Mouse (Mus musculus) natural killer cell, adult 2 months (primary cell): ENCODE measurements around the gene Srsf2.
"Not testable (repeated sequence)": the region's sequence is repeated elsewhere in the genome, so short reads cannot be mapped to it uniquely, and the experiment has no call there.

Source experiments
- DNase-seq, 2 experiments: peaks; one replicate each; pipeline ENCODE4 v3.0.0; 2022; ENCODE audit warnings: low spot score in 2 of 2

Srsf2 gene

GRCm38 (mm10) chr11:116853512-116853928 is 626 bp upstream of the Srsf2 start:
- DNase-seq: peak; percentile 95 to 96

- peak; percentile 72 to 73 for DNase-seq
These were observed 503 bp downstream of the Srsf2 start, which contains the start of gene Mfsd11 for GRCm38 (mm10) chr11:116852291-116852890. Gene Mfsd11, plus strand, starts transcription at chr11:116852440.

GRCm38 (mm10) chr11:116851576-116852290 is 1.2 kb downstream of the Srsf2 start:
- no peak for DNase-seq

- DNase-seq: no peak
These were observed 1.9 kb downstream of the Srsf2 start for GRCm38 (mm10) chr11:116850833-116851477.

- no peak for DNase-seq
These were observed 2.8 kb downstream of the Srsf2 start for GRCm38 (mm10) chr11:116850085-116850484.

- no peak for DNase-seq
These were observed 3.3 kb downstream of the Srsf2 start for GRCm38 (mm10) chr11:116849587-116849986.

GRCm38 (mm10) chr11:116848877-116849178 is 4.1 kb downstream of the Srsf2 start:
- not testable (repeated sequence) for DNase-seq

- no peak for DNase-seq
These were observed 4.6 kb downstream of the Srsf2 start for GRCm38 (mm10) chr11:116848086-116848876.

- no peak for DNase-seq
These were observed 5.5 kb downstream of the Srsf2 start for GRCm38 (mm10) chr11:116847187-116848085.

GRCm38 (mm10) chr11:116846593-116847181 is 6.2 kb downstream of the Srsf2 start:
- DNase-seq: no peak

- DNase-seq: peak; percentile 95 to 96
These were observed 9.3 kb downstream of the Srsf2 start, which contains the start of the genes Mettl23 and Jmjd6 for GRCm38 (mm10) chr11:116843261-116844233. Gene Mettl23, plus strand, starts transcription at chr11:116843278. Gene Jmjd6, minus strand, starts transcription at chr11:116843449.

- peak; percentile 62 to 66 for DNase-seq
These were observed 10.2 kb downstream of the Srsf2 start for GRCm38 (mm10) chr11:116842531-116843260.

- no peak for DNase-seq
These were observed 12.1 kb downstream of the Srsf2 start for GRCm38 (mm10) chr11:116840748-116841147.

GRCm38 (mm10) chr11:116839601-116840000 is 13.3 kb downstream of the Srsf2 start:
- no peak for DNase-seq

- DNase-seq: no peak
These were observed 14.0 kb downstream of the Srsf2 start for GRCm38 (mm10) chr11:116838936-116839335.

GRCm38 (mm10) chr11:116837441-116837840 is 15.5 kb downstream of the Srsf2 start:
- no peak for DNase-seq

GRCm38 (mm10) chr11:116836283-116836682 is 16.6 kb downstream of the Srsf2 start:
- no peak for DNase-seq

GRCm38 (mm10) chr11:116834954-116835353 is 17.9 kb downstream of the Srsf2 start:
- no peak for DNase-seq
